Mouse (Mus musculus): ENCODE measurements around the gene Fez1. TPM values are rescaled to one million over a fixed set of nuclear protein-coding genes. Genes with fewer than 3 reads are reported as not detected.

Gene Fez1
- total and polyA plus RNA-seq, 2 experiments from 2014 or later = 300 to 464 TPM

DNA sequence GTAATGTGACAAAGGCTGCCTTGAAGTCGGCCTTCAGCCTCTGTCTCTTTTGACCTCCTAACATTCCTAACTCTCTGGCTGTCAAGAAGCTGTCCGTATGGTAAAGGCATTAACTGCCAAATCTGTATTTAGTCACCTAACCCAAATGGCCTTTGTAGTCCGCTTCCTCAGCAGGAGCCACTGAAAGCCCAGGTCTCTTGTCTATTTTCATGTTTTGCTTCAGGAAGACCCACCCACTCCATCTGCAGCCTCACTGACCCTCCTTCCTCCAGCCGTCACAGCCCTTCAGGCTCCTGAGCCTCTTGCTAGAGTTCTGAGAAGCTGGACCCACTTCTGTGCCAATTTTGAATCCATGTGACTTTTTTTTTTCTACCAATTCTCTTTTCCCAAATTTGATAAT lies 2.8 kb upstream of the Fez1 start:
- no peaks in the 10 kb centered on the region for H3K9me3 ChIP-seq (ENCODE audit: low read length)
- H3K27me3 ChIP-seq (ENCODE audit: insufficient read depth, low read length) = no peaks in the 10 kb centered on the region
- DNase-seq (ENCODE audit: low spot score) (no peak), ATAC-seq (no peak)
- 51% methylated on average over 4 of the region's 4 CpGs for WGBS
- H3K36me3 ChIP-seq (ENCODE audit: insufficient read depth, low read length) = no peaks in the 10 kb centered on the region
- peaks cover 5% of the 10 kb centered on the region for H3K4me1 ChIP-seq (ENCODE audit: insufficient read depth, low read length)
- no peak overlapping the region for H3K4me3 ChIP-seq (ENCODE audit: low read length)
- no peak overlapping the region for H3K4me2 ChIP-seq (ENCODE audit: low read depth, low read length)
- no peak for TF ChIP-seq CTCF (IDR thresholded peaks at IDR 0.05; ENCODE audit: low read depth)
- no peak overlapping the region for H3K27ac ChIP-seq
- H3K9ac ChIP-seq (replicated peaks; ENCODE audit: low read length) = no peak overlapping the region

GRCm38 (mm10) chr9:36820969-36821643 lies 558 bp upstream of the Fez1 start:
- WGBS = 14% methylated on average over 9 of the region's 9 CpGs
- ATAC-seq (peak; percentile 84), DNase-seq (ENCODE audit: low spot score) (peak; percentile 73)
- Histone ChIP-seq H3K36me3 (ENCODE audit: insufficient read depth, low read length) (no peaks in the 10 kb centered on the region), H3K27ac (peak overlapping the region; percentile 92), H3K4me2 (ENCODE audit: low read depth, low read length) (peak overlapping the region; percentile 57), H3K9ac (replicated peaks; ENCODE audit: low read length) (0 out of 2 replicates have a peak overlapping the region, but pooled peaks have one; percentile 14), H3K9me3 (ENCODE audit: low read length) (no peaks in the 10 kb centered on the region), H3K27me3 (ENCODE audit: insufficient read depth, low read length) (no peaks in the 10 kb centered on the region), H3K4me1 (ENCODE audit: insufficient read depth, low read length) (peaks cover 5% of the 10 kb centered on the region), H3K4me3 (ENCODE audit: low read length) (peak overlapping the region; percentile 14)
- TF ChIP-seq CTCF (IDR thresholded peaks at IDR 0.05; ENCODE audit: low read depth) = peak; percentile 48

DNA sequence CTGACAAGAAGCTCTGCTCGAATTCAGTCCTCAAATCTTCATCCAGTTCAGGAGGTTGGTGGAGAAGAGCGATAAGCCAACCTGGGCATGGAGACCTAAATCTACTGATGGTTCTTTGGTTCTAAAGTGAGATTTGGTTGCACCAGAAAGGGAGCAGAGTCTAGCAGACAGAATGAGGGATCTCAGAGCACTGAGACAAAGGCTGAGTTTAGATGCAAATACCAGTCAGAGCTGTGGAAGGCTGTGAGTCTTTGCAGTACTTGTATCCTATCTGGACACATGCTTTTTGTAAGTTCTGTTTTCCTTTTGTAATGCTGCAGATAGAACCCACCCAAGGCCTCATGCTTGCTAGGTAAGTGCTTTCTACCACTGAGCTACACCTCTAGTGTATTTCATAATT lies 360 bp downstream of the Fez1 start:
- no peak for TF ChIP-seq CTCF (IDR thresholded peaks at IDR 0.05; ENCODE audit: low read depth)
- Histone ChIP-seq H3K4me3 (ENCODE audit: low read length) (peak overlapping the region; percentile 14), H3K27ac (peak overlapping the region; percentile 92), H3K36me3 (ENCODE audit: insufficient read depth, low read length) (no peaks in the 10 kb centered on the region), H3K27me3 (ENCODE audit: insufficient read depth, low read length) (no peaks in the 10 kb centered on the region), H3K9me3 (ENCODE audit: low read length) (no peaks in the 10 kb centered on the region), H3K4me2 (ENCODE audit: low read depth, low read length) (peak overlapping the region; percentile 57), H3K9ac (replicated peaks; ENCODE audit: low read length) (peak overlapping the region; percentile 14; the same call in 1 of the 2 replicates), H3K4me1 (ENCODE audit: insufficient read depth, low read length) (peaks cover 5% of the 10 kb centered on the region)
- DNase-seq (ENCODE audit: low spot score) (no peak), ATAC-seq (no peak; the same call in none of the 2 replicates)
- WGBS = 5% methylated on average over 2 of the region's 2 CpGs

- Histone ChIP-seq H3K4me3 (ENCODE audit: low read length) (no peak overlapping the region), H3K27me3 (ENCODE audit: insufficient read depth, low read length) (no peaks in the 10 kb centered on the region), H3K4me1 (ENCODE audit: insufficient read depth, low read length) (peaks cover 5% of the 10 kb centered on the region), H3K9me3 (ENCODE audit: low read length) (no peaks in the 10 kb centered on the region), H3K36me3 (ENCODE audit: insufficient read depth, low read length) (no peaks in the 10 kb centered on the region), H3K9ac (replicated peaks; ENCODE audit: low read length) (no peak overlapping the region), H3K4me2 (ENCODE audit: low read depth, low read length) (no peak overlapping the region), H3K27ac (peak overlapping the region; percentile 74)
- no peak for TF ChIP-seq CTCF (IDR thresholded peaks at IDR 0.05; ENCODE audit: low read depth)
- peak; percentile 66 for DNase-seq (ENCODE audit: low spot score)
- peak; percentile 84 for ATAC-seq
- WGBS = 21% methylated on average over 2 of the region's 2 CpGs
Measured at GRCm38 (mm10) chr9:36826612-36827363, 5.1 kb downstream of the Fez1 start.

DNA sequence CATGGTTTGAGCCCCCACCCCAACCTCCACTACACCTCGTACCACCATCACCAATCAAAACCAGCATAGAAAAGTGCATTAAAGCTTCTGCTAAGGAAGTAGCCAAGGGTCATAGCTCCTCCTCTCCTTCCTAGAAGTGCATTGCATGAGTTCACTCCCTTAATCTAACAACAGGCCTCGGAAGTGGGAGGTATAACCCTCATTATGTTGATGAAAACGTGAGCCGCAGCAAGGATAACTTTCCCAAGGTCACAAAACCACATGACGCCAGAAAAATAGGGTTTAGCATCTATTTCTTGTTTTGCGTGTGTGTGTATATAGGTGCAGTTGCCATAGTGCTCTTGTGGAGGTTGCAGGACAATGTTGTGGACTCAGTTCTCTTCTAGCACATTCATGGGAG lies 9.7 kb downstream of the Fez1 start:
- TF ChIP-seq CTCF (IDR thresholded peaks at IDR 0.05; ENCODE audit: low read depth) = no peak
- Histone ChIP-seq H3K4me1 (ENCODE audit: insufficient read depth, low read length) (peaks cover 8% of the 10 kb centered on the region; the same call in 1 of the 2 replicates), H3K36me3 (ENCODE audit: insufficient read depth, low read length) (no peaks in the 10 kb centered on the region), H3K27ac (no peak overlapping the region), H3K9me3 (ENCODE audit: low read length) (no peaks in the 10 kb centered on the region), H3K27me3 (ENCODE audit: insufficient read depth, low read length) (no peaks in the 10 kb centered on the region), H3K4me2 (ENCODE audit: low read depth, low read length) (no peak overlapping the region), H3K9ac (replicated peaks; ENCODE audit: low read length) (no peak overlapping the region), H3K4me3 (ENCODE audit: low read length) (no peak overlapping the region)
- WGBS = 79% methylated on average over 6 of the region's 6 CpGs
- DNase-seq (ENCODE audit: low spot score) = no peak
- no peak for ATAC-seq

- Histone ChIP-seq H3K9ac (replicated peaks; ENCODE audit: low read length) (peak overlapping the region; percentile 57), H3K36me3 (ENCODE audit: insufficient read depth, low read length) (no peaks in the 10 kb centered on the region), H3K4me1 (ENCODE audit: insufficient read depth, low read length) (peaks cover 8% of the 10 kb centered on the region; the same call in 1 of the 2 replicates), H3K9me3 (ENCODE audit: low read length) (no peaks in the 10 kb centered on the region), H3K27me3 (ENCODE audit: insufficient read depth, low read length) (no peaks in the 10 kb centered on the region), H3K4me2 (ENCODE audit: low read depth, low read length) (peak overlapping the region; percentile 86), H3K4me3 (ENCODE audit: low read length) (peak overlapping the region; percentile 66), H3K27ac (peak overlapping the region; percentile 93)
- peak; percentile 96 for DNase-seq (ENCODE audit: low spot score)
- no peak; the same call in 1 of the 2 replicates for TF ChIP-seq CTCF (IDR thresholded peaks at IDR 0.05; ENCODE audit: low read depth)
- ATAC-seq = peak; percentile 92
- under 1% methylated on average over 32 of the region's 32 CpGs for WGBS
Measured at GRCm38 (mm10) chr9:36832529-36832928, 10.9 kb downstream of the Fez1 start.

Measured in hindbrain, postnatal 0 days (tissue).